ENCODE assay signal across 8 mouse cellular contexts in genomic region chr19:7341512-7342397, GRCm38 (mm10). TPM values are rescaled to one million over a fixed set of nuclear protein-coding genes. Genes with fewer than 3 reads are reported as not detected.
A peak's percentile ranks its signal among the peaks of the same experiment; 100 is the strongest.
DNase-seq lines count a peak whose midpoint lies in the region; ATAC-seq and TF ChIP-seq lines count a peak whose summit lies in the region.

TSS of gene Mark2 (minus strand) at chr19:7341860.

- 2% methylated on average over 59 of the region's 63 CpGs for WGBS in forebrain, embryonic 15.5 days
- WGBS in lung, adult 2 months = 1% methylated on average over 63 of the region's 63 CpGs

- peak; percentile 99 for DNase-seq in ES-E14 (ENCODE audit: low read depth, low spot score)
- DNase-seq in cerebellum, adult 11-12 months = peak; percentile 100
- peak; percentile 98 for DNase-seq in heart, postnatal 25 days (ENCODE audit: low spot score)
- DNase-seq in layer of hippocampus, adult 18-20 months (ENCODE audit: low spot score in 2 of 2) = peak; percentile 98 to 100
- peak; percentile 99 for DNase-seq in lung, adult 2 months
- DNase-seq in thymus, adult 18-20 months = peak; percentile 98 to 99

- peak within 1 kb of the TSS; percentile 80 for H3K4me3 ChIP-seq in ES-E14 (ENCODE audit: insufficient read depth in 1 of 2, low read depth in 1 of 2, low read length in 2 of 2, poor library complexity in 1 of 2, severe bottlenecking in 1 of 2)
- peak within 1 kb of the TSS; percentile 95 for H3K4me3 ChIP-seq in forebrain, embryonic 15.5 days
- H3K4me3 ChIP-seq in lung, adult 2 months (replicated peaks; ENCODE audit: extremely low read depth, low read depth, low read length) = peak within 1 kb of the TSS; percentile 85

- peak; percentile 58; the same call in 1 of the 2 replicates for TF ChIP-seq POLR2A in lung, adult 2 months (IDR thresholded peaks at IDR 0.05; ENCODE audit: borderline replicate concordance, extremely low read depth, low read depth, low read length)

- no peaks in the 10 kb centered on the region for H3K9me3 ChIP-seq in ES-E14 (ENCODE audit: control insufficient read depth, insufficient read depth, low read depth, low read length)
- H3K9me3 ChIP-seq in forebrain, embryonic 15.5 days = no peaks in the 10 kb centered on the region

- H3K4me1 ChIP-seq in ES-E14 (ENCODE audit: control insufficient read depth in 2 of 2, insufficient read depth in 2 of 2, low read length in 2 of 2, poor library complexity in 1 of 2) = peaks cover 7 to 18% of the 10 kb centered on the region in 2 experiments; a peak in 3 of 4 replicates
- peaks cover 44% of the 10 kb centered on the region for H3K4me1 ChIP-seq in forebrain, embryonic 15.5 days
- peaks cover 22% of the 10 kb centered on the region for H3K4me1 ChIP-seq in lung, adult 2 months (ENCODE audit: control insufficient read depth, insufficient read depth, low read length)

- intact Hi-C loops in heart, postnatal 25 days (cut with DNase I) = loop anchor here (2.0 to 10.0 kb wide), 4 partner anchors 31 to 277 kb away; partner anchors contain the start of gene Spindoc

- H3K27me3 ChIP-seq in forebrain, embryonic 15.5 days = no peaks in the 10 kb centered on the region

- peak within 1 kb of the TSS; percentile 88 for H3K4me2 ChIP-seq in forebrain, embryonic 15.5 days (replicated peaks)

- ATAC-seq in forebrain, embryonic 15.5 days (replicated peaks) = peak; percentile 95
- peak; percentile 86 for ATAC-seq in neutrophil, adult 5-6 weeks (ENCODE audit: extremely low read depth, insufficient number of reproducible peaks, low FRiP score, poor library complexity, severe bottlenecking)

- peak within 1 kb of the TSS; percentile 90 for H3K9ac ChIP-seq in ES-E14 (ENCODE audit: insufficient read depth, low read depth, low read length, poor library complexity, severe bottlenecking)
- peak within 1 kb of the TSS; percentile 99 for H3K9ac ChIP-seq in forebrain, embryonic 15.5 days (replicated peaks)

- in situ Hi-C loops in ES-E14 (cut with MboI; ENCODE audit: low sequenced_read_pairs in 2 of 2, unreplicated experiment in 2 of 2) = loop anchor here in 1 of 2 experiments (10.0 kb wide), 1 partner anchor 287 kb away; the partner anchor contains the start of gene Macrod1

- no peak for TF ChIP-seq CTCF in lung, adult 2 months (IDR thresholded peaks at IDR 0.05; ENCODE audit: insufficient read depth, low read length)

- peaks cover 8% of the 10 kb centered on the region; the same call in 1 of the 2 replicates for H3K36me3 ChIP-seq in ES-E14 (ENCODE audit: control insufficient read depth, insufficient read depth, low read length, poor library complexity, severe bottlenecking)
- no peaks in the 10 kb centered on the region for H3K36me3 ChIP-seq in forebrain, embryonic 15.5 days

- H3K27ac ChIP-seq in ES-E14 (ENCODE audit: insufficient read depth, low read depth, low read length, poor library complexity, severe bottlenecking) = peak within 1 kb of the TSS; percentile 71
- H3K27ac ChIP-seq in forebrain, embryonic 15.5 days (replicated peaks) = peak within 1 kb of the TSS; percentile 90

TF ChIP-seq in ES-E14, 5 proteins besides CTCF, POLR2A, EP300 and RAD21:
- TF ChIP-seq CHD2 (IDR thresholded peaks at IDR 0.05; ENCODE audit: low read depth, low read length) (no peak), ZC3H11A (IDR thresholded peaks at IDR 0.05; ENCODE audit: borderline replicate concordance, low read depth, low read length) (no peak), HCFC1 (IDR thresholded peaks at IDR 0.05; ENCODE audit: borderline replicate concordance, insufficient read depth, low read length) (no peak), ZNF384 (IDR thresholded peaks at IDR 0.05; ENCODE audit: low read depth, low read length) (no peak), MAFK (IDR thresholded peaks at IDR 0.05; ENCODE audit: insufficient read depth, low read depth, low read length) (no peak)
TF ChIP-seq in ES-E14: peak in this region for 0.

RNA-seq across cellular contexts. Expression of gene Mark2, which starts in this region (rescaled TPM):
- total RNA-seq in ES-E14 (2012; rRNA removed) = 44.0 and 47.9 TPM in 2 replicates
- 52.8 and 57.7 TPM in 2 replicates for polyA plus RNA-seq in forebrain, embryonic 15.5 days (2015; fragmentation: Nextera tagmentation; extraction: Ambion mirVana)
- 10 to 100 TPM; 49.4 to 55.3 TPM for total RNA-seq in heart, postnatal 25 days (2021)
- total RNA-seq in layer of hippocampus, adult 18-20 months (2021) = 100 to 1,000 TPM; 114 to 118 TPM
- 68.6 and 94.1 TPM in 2 replicates for polyA plus RNA-seq in lung, adult 2 months (2012; rRNA removed)
- 96.4 and 114 TPM in 2 replicates for total RNA-seq in neutrophil, adult 5-6 weeks (2017)

Comparison
In these comparisons a context has a peak if more than half of its experiments do, and no peak if none do; other contexts are left out.
1. Peak in every context shown above with its lines: DNase-seq, ATAC-seq, H3K4me3 ChIP-seq and H3K27ac ChIP-seq.